Mouse (Mus musculus) bone marrow, adult 2 months (tissue): ENCODE measurements around the gene Gm266. TPM values are rescaled to one million over a fixed set of nuclear protein-coding genes. Genes with fewer than 3 reads are reported as not detected.

Experiments
- H3K27ac ChIP-seq: fragments of 200-500 bp; 2 replicates; pipeline ENCODE4 v1.5.1; 2012; ENCODE audit warnings: low read depth, mild to moderate bottlenecking, control low read depth, inconsistent platforms, low read length; ENCODE audit not compliant: control insufficient read depth, poor library complexity, insufficient read depth
- H3K4me1 ChIP-seq: fragments of 200-500 bp; 2 replicates; pipeline ENCODE4 v1.6.1; 2011; ENCODE audit warnings: low read length; ENCODE audit not compliant: control insufficient read depth, insufficient read depth
- H3K4me3 ChIP-seq: fragments of 200-500 bp; replicated peaks from 2 replicates; pipeline ENCODE3; 2011; ENCODE audit warnings: mild to moderate bottlenecking, low read depth, low read length, control low read depth; ENCODE audit not compliant: control insufficient read depth
- CTCF ChIP-seq: fragments of 200-500 bp; IDR thresholded peaks from 2 replicates; pipeline ENCODE4 v1.5.1; 2011; ENCODE audit warnings: low read length, control low read depth; ENCODE audit not compliant: control insufficient read depth, insufficient read depth
- POLR2A ChIP-seq: fragments of 200-500 bp; IDR thresholded peaks from 2 replicates; pipeline ENCODE4 v1.6.1; 2011; ENCODE audit warnings: low read depth, mild to moderate bottlenecking, control low read depth, low read length, borderline replicate concordance; ENCODE audit not compliant: control insufficient read depth
- WGBS: fragments of 180-500 bp; shearing (Covaris S2); methylation state at CpG from one replicate; pipeline ENCODE4 v1.1.7; 2018; 5-methylcytosine and 5-hydroxymethylcytosine counted together
- polyA plus RNA-seq: library from polyadenylated mRNA; stranded (reverse); fragments of >200 nt; gene quantifications from 2 replicates; pipeline ENCODE4 v1.2.4, GENCODE M21; 2011; ENCODE audit warnings: low replicate concordance; ENCODE audit not compliant: missing spikeins, insufficient read depth, insufficient read length

Gm266 gene
- polyA plus RNA-seq, 1 experiment, result not detected

DNA sequence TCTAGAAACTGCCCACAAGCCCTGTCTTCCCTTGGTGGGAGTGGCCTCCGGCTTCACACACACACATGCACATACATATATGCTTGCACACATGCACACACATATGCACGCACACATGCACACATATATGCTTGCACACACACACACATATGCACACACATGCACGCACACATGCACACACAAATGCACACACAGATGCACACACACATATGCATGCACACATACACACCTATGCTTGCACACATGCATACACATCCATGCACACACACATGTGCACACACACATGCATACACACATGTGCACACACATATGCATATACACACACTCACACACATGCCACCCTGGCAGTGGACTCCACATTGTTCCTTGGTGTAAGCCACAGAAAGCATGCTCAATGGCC, 11.2 kb downstream of the Gm266 start:
- WGBS, result 81% methylated on average over 3 of the region's 3 CpGs
- Histone ChIP-seq H3K4me1 (peaks cover 2% of the 10 kb centered on the region; the same call in 1 of the 2 replicates), H3K4me3 (no peak overlapping the region), H3K27ac (no peak overlapping the region)
- no peak for TF ChIP-seq POLR2A
- TF ChIP-seq CTCF, result no peak

DNA sequence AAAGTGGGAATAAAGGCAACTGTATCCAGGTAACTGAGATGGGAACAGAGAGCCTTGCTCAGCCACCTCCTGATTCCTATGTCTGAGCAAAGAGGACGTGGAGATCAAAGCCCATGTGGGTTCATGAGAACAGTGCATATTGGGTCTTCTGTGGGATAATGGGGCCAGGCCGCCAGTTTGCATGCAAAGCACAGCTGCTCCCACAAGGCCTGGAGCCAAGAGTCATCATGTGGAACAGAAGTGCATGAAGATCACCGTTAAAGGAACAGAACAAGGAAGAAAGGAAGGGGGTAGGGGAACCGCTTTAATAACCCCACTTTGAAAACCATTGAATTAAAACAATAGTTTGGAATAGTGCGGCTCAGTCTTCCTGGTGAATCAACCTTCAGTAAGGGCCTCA, 12.7 kb downstream of the Gm266 start:
- 78% methylated on average over 5 of the region's 5 CpGs for WGBS
- no peak overlapping the region for H3K27ac ChIP-seq
- H3K4me1 ChIP-seq, result peaks cover 2% of the 10 kb centered on the region; the same call in 1 of the 2 replicates
- TF ChIP-seq POLR2A (no peak), CTCF (no peak)
- no peak overlapping the region for H3K4me3 ChIP-seq

DNA sequence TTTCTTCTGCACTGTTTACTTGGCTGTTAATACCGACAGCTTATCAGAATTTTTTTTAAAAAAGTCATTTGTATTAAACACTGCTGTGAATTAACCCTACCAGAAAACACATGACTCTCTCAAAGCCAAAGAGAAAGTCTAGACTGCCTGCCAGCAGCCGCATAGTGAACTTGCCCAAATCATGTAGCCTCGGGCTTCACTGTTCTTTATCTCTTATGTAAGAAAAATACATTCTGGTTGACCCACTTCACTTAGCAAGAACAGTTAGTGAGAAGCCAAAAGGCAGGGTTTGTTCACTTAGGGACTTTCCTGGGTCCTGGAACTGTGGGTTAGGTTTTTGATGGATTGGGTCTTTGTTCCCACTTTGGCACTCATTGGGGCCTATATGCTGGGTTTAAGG, 13.9 kb downstream of the Gm266 start:
- Histone ChIP-seq H3K27ac (no peak overlapping the region), H3K4me1 (peaks cover 2% of the 10 kb centered on the region; the same call in 1 of the 2 replicates), H3K4me3 (no peak overlapping the region)
- WGBS, result 74% methylated on average over 3 of the region's 3 CpGs
- TF ChIP-seq POLR2A (no peak), CTCF (no peak)

GRCm38 (mm10) chr12:111471119-111471518, 14.5 kb downstream of the Gm266 start:
- 23% methylated on average over 1 of the region's 1 CpGs for WGBS
- H3K4me3 ChIP-seq, result no peak overlapping the region
- no peak overlapping the region for H3K27ac ChIP-seq
- H3K4me1 ChIP-seq, result peaks cover 2% of the 10 kb centered on the region; the same call in 1 of the 2 replicates
- TF ChIP-seq CTCF, result no peak
- no peak for TF ChIP-seq POLR2A

GRCm38 (mm10) chr12:111469507-111469906, 16.1 kb downstream of the Gm266 start:
- 8% methylated on average over 8 of the region's 8 CpGs for WGBS

DNA sequence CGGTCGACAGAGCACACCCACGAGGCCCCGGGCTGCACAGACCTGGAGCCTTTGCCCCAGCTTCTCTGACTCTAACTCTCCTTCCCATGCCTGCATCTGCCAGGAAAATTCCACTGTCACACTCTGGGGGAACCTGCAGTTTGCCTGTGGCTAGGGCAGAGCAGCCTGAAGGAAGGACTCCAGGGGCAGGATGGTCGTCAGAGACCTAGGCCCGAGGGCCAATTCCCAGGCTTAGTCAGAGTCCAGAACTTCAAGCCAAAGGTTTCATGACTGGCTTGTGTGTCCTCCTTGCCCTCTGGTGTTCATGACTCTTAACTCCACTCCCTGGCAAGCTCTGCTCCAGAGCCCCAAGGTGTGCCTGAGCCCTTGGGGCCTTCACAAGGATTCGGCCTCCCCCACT, 17.4 kb downstream of the Gm266 start:
- WGBS, result 89% methylated on average over 7 of the region's 7 CpGs
- Histone ChIP-seq H3K4me3 (no peak overlapping the region), H3K4me1 (no peaks in the 10 kb centered on the region), H3K27ac (no peak overlapping the region)
- TF ChIP-seq CTCF, result no peak
- TF ChIP-seq POLR2A, result no peak

More at GRCm38 (mm10) chr12:111469507-111469906, 16.1 kb downstream of the Gm266 start:
- TF ChIP-seq CTCF (peak; percentile 92), POLR2A (no peak)
- H3K27ac ChIP-seq, result no peak overlapping the region
- H3K4me1 ChIP-seq, result peaks cover 2% of the 10 kb centered on the region; the same call in 1 of the 2 replicates
- no peak overlapping the region for H3K4me3 ChIP-seq

DNA sequence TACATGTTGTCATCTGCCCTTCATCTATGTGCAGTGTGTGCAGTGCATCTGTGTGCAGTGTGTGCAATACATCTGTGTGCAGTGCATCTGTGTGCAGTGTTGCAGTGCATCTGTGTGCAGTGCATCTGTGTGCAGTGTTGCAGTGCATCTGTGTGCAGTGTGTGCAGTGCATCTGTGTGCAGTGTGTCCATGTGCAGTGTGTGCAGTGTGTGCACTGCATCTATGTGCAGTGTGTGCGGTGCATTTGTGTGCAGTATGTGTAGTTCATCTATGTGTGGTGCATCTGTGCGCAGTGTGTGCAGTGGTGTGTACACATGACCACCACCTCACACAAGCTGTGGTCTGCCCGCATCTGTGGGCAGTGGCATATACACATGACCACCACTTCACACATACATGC, 19.3 kb downstream of the Gm266 start:
- TF ChIP-seq CTCF (no peak), POLR2A (no peak)
- Histone ChIP-seq H3K4me1 (no peaks in the 10 kb centered on the region), H3K4me3 (no peak overlapping the region), H3K27ac (no peak overlapping the region)
- 89% methylated on average over 3 of the region's 3 CpGs for WGBS

DNA sequence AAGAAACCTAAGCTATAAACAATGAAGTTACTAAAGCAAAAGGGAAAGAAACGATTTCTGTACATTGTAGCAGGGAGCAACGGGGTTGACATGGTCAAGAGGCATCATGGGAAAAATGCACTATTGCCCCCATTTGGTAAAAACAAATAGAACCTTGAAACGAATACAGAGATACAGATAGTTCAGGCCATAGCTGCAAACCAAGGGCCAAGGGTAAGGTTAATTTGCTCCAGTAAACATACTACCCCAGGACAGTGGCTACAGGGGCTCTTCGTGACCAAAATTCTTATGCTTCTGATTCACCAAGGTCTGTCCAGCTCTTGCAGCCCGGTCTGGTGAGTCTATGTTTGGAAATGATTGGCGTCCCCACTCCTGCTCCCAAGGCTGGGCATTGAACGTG, 22.1 kb downstream of the Gm266 start:
- Histone ChIP-seq H3K4me3 (no peak overlapping the region), H3K4me1 (no peaks in the 10 kb centered on the region), H3K27ac (no peak overlapping the region)
- TF ChIP-seq POLR2A (no peak), CTCF (no peak)
- 81% methylated on average over 7 of the region's 7 CpGs for WGBS

DNA sequence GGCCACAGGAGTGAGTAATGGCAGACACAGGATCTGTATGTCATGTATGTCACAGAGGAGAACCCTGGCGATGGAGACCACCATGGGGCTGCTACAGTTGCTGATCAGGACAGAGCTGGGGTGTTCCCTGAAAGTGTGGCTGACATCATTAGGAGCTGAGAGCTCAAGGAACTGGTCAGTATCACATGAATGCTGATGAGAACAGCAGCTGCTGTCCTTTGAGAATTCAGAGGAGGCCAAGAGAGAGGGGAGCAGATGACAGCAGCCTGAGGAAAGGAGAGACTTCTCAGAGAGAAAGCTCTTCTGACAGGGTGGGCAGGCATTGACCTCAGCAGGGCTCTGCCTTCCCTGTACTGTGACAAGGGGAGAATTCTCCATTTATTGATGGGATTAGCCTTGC, 27.9 kb downstream of the Gm266 start:
- TF ChIP-seq POLR2A (no peak), CTCF (no peak)
- 93% methylated on average over 1 of the region's 1 CpGs for WGBS
- H3K4me3 ChIP-seq, result no peak overlapping the region
- H3K4me1 ChIP-seq, result no peaks in the 10 kb centered on the region
- no peak overlapping the region for H3K27ac ChIP-seq
